Mouse (Mus musculus) urinary bladder, postnatal 14 days (tissue): ENCODE measurements around the gene Slc6a5.
"Not testable (repeated sequence)": the region's sequence is repeated elsewhere in the genome, so short reads cannot be mapped to it uniquely, and the experiment has no call there.

Experiments
- DNase-seq: peaks from one replicate; pipeline ENCODE4 v3.0.0; 2021; ENCODE audit warnings: low spot score

The Slc6a5 gene

DNA sequence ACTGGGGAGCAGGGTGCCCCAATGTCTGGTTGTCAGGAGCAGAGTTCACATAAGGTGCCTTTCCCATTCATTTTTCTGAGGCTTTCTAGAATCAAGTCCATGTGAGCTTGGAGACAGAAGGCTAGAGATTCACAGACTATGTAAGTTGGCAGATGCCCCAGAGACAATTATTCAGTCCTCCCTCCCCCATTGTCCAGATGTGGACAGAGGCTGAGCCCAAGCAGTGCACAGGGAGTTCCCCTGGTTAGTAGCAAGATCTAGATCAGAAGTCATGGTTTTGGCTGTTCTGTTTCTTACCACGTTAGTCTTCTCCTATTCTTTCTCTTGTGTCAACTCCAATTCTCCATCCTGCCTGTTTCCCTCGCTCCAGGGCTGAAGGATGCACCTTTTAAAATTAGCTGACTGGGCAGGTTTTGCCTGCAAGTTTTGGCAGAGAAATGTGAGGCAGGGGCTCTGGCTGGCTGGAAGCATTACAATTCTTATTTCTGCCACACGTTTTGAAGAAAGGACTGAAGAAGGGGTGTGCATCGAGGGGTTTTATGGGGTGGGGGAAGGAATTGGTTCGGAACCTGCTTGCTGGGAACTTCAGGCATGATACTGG, 3.9 kb downstream of the Slc6a5 start:
- no peak for DNase-seq

DNA sequence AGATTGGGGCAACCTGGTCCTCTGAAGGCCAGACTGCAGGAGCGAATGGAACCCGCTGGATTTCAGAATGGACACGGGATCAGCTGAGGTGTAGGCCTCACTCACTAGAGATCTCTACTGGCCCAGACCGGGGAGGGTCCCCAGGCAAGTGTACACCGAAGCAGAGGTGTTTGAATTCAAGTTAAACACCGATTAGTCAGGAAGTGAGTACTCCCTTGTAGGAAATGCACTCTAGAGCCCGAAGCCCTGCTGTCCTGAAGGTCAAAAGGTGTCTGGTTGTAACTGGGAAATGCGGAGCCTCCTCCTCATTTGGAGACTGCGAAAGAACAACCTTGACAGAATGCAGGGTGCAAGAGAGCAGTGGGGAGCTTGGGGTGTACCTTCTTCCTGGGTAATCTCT, 5.0 kb downstream of the Slc6a5 start:
- DNase-seq, result no peak

DNA sequence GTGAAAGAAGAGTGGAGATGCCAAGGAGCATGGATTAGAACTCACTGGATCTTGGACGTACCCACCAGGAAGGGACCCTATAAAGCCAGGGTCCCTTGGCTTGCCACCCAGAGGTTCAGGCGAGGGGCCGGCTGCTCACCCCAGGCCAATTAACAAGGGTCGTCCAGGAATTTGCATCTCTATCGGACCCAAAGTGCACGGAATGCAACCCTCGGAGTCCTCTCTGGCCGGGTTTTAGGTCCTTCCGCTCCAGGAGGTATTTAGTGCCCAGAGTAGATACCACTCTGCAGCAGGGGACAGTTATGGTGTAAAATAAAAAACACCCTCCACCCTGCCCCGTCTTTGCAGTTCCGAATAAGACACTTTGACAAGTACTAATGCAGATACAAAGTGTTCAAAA, 5.5 kb downstream of the Slc6a5 start:
- no peak for DNase-seq

DNA sequence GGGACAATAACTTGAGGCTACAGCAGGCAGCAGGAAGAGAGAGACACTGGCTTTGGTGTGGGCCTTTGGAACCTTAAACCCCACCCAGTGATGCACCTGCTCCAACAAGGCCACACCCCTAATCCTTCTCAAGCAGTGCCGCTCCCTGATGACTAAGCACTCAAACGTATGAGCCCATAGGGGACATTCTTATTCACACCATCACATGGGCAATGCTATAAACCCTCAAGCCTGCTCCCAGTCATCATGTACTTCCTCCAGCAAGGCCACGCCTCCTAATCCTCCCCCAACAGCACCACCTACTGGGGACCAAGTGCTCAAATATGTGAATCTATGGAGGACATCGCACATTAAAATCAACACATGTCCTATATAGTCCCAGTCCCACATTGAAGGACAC, 9.5 kb downstream of the Slc6a5 start:
- DNase-seq, result no peak

DNA sequence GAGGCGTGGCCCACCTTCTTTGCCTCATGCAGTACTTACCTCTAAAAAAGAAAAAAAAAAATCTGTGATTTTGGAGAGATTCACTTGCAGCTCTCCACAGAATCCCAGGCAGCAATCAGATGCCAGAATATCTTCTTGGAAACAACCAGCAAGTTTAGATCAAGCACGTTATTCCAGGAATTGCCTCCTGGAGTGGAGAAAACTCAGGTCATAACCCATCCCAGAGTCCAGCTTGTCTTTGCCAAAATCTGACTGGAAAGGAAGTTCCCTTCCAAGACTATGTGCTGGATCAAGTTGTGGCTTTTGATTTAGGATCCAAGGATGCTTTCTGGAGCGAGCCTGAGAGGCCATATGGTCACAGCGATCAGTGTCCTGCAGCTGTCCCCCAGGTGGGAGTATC, 10.8 kb downstream of the Slc6a5 start:
- no peak for DNase-seq

DNA sequence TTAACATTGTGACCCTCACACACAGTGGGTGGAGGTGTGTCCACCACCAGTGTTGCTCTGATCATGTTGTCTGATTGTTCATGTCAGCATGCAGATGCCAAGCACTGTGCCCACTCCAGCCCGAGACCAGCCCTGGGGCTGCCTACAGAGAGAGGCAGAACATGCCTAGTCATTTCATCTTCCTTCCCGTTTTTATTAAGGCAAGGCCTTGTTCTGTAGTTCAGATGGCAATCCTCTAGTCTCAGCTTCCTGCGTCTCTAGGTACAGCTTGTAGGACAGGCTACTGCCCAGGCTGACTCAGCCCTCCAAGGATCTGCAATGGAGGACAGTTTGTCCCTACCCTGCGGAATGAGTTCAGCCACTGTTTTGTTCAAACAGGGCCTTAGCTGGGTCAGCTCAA, 13.0 kb downstream of the Slc6a5 start:
- DNase-seq, result no peak

DNA sequence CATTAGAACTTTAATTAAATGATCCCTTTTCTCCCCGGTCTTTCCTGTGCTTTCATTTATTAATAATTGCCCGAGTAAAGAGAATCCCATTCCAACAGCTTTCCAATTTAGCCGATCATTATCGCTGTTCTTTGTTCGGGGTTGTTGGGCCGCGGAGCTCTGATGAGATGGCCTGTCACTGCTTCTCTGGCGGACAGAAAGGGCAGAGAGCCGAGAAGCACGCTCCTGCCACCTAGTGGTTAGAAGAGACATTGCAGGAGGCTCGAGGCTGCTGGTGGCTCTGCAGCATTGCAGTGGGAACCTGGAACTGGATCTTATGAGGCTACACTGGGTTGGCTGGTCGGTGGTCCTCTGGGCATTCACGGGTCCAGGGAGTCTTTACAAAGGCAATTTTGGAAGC, 13.4 kb downstream of the Slc6a5 start:
- peak; percentile 74 for DNase-seq

DNA sequence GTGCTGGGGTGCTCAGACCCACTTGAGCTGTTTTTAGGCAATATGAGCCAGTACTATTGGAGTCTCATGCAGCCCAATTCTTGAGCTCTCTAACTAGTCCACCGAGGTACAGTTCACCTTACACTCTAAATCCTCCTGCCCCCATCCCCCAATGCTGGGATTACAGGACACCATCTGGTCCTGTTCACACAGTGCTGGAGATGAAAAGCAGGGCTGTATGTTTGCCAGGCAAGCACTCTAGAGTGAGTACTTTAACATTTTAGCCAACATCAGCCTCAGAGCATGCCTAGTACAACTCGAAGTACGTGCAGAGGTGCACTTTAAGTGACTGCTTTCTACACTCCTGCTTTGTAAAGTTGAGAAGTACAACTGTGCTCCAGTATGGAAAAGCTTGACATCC, 18.6 kb downstream of the Slc6a5 start:
- DNase-seq, result no peak

DNA sequence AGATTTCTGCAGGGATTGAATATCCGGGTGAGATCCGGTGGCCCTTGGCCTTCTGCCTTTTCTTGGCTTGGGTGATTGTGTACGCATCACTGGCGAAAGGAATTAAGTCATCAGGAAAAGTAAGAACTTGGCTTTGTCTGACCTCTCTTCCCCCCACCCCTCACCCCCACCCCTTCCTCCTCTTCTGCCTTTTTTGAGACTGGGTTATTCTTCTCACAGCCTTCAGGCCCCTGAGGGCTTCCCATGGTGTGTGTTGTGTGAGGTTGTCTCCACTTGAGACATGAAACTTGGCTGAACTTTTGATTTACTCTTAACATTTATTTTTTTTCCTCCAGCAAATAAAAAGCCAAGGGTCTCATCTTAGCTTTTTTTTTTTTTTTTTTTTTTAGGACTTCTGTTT, 20.1 kb downstream of the Slc6a5 start:
- no peak for DNase-seq

DNA sequence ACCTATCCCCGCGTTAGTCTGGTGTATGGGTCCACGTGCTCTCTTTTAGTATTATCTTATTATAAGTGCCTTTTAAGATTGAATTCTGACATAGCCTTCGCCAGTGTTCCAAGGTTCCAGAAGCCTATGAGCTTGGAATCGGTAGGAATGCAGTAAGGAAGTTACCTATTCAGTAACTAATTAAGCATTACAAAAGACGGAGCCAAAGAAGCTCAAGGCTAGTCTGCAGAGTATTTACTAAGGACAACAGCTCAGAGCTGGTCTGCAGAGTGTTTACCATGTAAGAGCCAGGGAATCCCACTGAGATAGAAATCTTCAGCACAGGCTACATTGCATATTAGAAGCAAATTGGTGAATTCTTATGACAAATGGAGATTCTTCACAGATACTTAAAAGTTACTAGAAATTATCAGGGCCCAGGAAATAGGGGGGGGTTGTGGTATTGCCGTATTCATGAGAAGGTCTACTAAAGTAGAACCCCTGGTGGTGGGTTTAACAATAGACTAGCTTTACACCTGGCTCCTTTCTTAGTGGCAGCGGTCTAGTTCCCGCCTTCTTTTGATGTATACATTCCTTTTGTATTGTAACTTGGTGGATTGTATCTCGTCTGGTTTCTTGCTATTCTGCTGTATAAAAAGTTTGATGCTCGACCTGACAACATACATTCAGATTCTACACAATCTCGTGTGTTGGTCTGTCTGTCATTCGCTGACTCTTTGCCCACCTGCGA, 23.6 kb downstream of the Slc6a5 start:
- DNase-seq, result not testable (repeated sequence)

DNA sequence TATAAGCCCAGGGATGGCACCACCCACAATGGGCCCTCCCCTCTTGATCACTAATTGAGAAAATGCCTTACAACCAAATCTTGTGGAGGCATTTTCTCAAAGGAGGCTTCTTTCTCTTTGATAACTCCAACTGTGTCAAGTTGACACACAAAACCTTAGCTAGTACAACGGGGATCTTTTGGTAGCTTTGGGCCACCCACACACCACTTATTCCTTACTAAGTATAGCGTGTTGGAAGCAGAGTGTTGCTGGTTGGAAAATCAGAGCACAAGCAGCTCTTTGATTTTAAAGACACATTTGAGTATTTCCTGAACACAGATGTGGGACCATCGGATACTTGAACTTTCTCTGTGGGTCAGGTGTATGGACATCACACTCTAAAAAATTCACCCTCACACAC, 26.9 kb downstream of the Slc6a5 start:
- no peak for DNase-seq

DNA sequence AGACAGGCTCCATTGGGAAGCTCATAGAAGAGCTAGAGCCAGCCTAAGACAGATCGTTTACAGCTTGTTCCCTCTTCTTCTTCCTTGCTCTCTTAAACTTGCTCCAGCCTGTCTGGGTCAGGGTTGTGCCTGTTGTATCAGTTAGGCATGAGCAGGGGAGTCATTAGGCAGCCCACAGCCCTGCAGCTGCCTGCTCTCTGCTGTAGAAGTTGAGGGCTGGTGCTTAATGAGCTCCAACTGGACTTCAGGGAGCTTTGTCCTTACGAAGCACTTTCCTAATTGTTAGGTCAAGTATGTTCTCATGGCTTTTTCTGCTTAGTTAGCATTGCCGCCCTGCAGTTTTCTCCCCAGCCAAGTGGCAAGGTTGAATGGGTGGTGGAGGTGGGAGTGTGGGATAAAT, 32.1 kb downstream of the Slc6a5 start:
- DNase-seq, result no peak

DNA sequence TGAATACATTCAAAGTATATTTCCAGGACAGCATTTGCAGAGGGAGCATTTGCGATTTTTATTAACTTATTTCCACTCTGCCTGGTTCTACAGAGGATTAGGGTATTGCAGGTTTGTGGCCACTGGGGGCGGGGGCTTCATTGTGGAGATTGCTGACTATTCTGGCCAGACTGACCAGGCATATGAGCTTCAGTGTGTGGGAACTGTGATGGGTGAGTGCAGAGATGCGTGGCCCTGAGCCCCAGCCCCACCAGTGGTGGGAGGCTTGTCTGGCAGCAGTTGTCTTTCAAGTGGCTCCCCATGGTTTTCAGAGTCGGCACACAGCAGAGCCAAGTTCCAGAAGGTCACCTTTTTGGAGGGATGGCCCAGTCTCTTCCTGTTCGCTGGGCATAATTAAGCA, 32.5 kb downstream of the Slc6a5 start:
- DNase-seq, result no peak

DNA sequence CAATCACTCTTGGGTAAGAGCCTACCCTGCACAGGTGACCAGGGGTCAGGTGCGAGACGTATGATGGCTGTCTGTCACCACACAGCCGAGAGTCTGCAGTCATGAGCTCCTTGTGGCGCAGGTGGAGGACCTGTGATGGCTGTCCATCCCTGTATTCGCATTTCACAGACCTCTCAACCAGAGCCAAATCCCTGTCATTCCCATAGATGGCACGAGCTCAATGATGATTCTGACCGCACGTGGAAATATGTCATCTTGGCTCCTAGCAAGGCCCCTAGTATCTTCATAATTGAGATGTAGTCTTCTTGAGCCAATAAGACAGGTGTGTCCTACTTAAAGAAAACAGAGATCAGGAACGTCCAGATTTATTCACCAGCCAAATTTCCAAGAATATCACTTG, 36.7 kb downstream of the Slc6a5 start:
- DNase-seq, result no peak

DNA sequence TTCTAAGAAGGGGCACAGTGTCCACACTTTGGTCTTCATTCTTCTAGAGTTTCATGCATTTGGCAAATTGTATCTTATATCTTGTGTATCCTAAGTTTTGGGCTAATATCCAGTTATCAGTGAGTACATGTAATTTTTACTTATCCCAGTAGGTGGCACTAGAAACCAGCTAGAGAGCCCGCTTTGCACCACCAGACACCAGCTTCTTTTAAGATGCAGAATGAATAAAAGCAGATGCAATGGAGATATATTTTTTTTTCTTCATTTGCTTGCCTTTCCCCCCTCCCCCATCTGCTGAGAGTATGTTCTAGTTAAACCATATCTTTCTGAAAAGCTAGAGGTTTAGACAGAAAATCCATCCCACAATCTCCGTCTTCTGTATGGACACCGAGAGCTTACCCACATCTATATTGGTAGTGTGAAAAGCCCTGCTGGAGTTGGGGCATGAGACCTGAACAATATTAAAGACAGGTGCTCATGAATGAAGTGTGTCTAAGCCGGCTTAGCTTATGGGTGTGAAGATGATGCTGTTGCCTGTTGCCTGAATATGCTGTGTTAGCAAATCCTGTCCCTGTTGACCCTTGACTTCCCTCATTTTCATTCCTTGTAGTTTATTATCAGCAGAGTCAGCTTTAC, 43.7 kb downstream of the Slc6a5 start:
- DNase-seq, result no peak

DNA sequence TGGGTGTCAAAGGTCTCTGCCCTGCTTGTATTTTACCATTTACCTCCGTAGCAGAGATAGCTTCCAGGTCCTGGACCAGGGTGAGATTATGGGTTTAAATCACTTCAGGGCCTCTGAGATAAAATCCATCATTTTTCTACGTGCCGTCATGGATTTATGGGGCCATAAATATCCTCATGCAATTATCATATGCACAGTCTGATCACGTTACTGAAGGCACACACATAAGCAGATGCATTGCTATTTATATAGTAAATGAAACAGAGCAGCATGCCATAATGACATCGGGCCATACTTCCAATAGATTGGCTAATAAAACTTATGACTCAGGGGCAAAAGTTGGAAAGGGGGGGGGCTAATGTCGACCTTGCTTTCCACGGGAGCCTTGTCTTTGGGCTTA, 44.9 kb downstream of the Slc6a5 start:
- DNase-seq, result no peak

DNA sequence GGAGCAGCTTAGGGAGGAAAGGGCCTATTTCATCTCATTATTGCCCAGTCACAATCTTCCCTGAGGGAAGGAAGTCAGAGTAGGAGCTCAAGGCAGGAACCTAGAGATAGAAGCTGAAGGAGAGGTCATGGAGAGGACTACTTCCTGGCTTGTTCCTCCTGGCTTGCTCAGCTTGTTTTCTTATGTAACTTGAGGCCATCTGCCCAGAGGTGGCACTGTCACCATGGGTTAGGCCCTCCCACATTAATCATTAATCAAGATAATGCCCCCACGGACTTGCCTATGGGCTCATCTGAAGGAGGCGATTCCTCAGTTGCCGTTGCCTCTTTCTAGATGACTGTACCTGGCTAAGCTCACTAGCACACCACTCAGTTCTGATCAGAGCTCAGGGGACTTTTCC, 47.2 kb downstream of the Slc6a5 start:
- DNase-seq, result no peak

DNA sequence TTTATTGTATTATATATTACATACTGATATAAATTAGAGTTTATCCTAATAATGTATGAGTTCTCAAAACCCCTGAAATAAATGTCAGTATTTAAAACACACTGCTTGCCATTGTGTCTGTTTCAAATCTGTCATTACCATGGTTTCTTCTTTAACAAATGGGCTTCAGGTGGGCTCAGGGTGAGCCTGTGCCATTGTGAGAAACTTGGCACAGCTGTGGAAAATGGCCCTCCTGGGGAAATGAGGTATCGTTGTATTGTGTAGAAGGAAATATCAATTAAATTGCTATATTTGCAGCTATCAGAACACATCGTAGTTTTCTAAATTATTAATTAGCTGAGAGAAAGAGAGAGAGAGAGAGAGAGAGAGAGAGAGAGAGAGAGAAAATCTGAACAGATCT, 53.8 kb downstream of the Slc6a5 start:
- no peak for DNase-seq

DNA sequence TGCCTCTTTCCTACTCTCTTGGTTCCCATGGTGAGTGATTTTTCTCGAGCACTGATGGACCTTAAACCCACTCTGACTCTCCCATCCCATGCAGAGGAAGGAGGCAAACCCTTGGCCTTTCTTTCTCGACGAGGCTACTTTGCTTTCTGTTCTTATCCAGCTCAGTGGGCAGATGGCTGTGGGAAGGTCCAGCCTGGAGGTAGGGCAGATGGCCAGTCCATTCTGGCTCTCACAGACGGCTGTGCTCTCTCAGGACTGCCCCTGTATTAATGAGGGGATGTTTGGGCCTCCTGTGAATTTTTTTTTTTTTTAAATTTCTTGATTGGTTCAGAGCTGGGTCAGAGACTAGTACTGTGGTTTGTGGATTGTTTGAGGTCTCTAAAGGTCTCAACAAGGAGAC, 59.6 kb downstream of the Slc6a5 start:
- DNase-seq, result no peak

DNA sequence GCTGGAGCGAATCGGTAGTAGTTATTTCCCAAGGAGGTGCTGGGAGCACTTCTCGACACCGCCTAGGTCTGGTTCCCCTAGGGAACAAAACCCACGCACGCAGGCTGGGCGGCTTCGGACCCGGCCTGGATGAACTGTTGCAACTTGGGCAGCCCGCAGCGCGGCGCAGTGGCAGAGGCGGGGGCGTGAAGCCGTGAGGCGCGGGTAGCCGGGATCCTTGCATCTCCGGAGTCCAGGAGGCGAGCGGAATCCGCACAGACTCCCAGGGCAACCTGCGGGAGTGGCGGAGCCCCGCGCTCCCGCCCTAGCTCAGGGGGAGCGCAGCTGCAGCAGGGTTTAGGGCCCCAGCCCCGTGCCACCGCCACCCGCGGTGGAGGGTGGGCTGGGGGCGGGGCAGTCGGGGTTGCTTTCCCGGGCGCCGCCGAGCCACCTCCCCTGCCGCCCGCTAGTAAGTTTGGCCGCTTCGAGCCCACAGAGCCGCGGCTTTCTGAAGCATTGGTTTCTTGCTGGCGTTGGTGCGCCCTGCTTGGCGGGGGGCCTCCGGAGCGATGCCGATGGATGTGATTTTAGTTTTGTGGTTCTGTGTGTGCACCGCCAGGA, 65.0 kb downstream of the Slc6a5 start, which contains the start of gene Nell1:
Gene Nell1 (plus strand): TSS at position 24 of the 600 bp plus-strand sequence.
- DNase-seq, result no peak

DNA sequence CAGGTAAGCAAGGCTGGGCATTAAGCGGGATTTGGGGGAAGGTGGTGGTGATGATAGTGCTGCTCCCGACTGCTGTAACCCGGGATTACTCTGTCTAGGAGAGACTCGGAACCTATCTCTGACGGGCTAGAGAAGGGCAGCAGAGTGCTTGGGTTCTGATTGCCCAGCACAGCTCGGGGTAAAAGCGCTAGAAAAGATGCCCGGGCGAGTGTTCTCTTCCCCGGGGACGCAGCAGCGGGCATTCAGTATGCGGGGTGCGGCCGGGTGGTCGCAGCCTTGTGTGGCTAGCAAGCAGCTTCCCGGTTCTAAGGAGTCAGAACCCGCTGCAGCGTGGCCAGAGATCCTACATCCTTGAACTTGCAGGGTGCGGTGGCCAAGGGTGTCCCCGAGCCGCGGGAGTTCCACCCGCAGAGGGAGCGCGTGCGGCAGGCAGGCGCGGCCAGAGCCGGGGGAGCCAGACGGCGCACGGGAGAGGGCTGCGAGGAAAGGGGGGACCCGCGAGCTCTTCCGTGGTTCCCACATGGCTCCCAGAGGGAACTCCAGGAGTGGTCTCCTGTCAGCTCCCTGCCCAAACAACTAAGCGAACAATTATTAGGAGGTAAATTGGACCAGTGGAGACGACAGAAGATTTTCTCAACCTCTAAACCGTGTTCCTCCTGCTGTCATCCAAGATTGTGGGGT, 65.6 kb downstream of the Slc6a5 start:
- DNase-seq, result no peak

DNA sequence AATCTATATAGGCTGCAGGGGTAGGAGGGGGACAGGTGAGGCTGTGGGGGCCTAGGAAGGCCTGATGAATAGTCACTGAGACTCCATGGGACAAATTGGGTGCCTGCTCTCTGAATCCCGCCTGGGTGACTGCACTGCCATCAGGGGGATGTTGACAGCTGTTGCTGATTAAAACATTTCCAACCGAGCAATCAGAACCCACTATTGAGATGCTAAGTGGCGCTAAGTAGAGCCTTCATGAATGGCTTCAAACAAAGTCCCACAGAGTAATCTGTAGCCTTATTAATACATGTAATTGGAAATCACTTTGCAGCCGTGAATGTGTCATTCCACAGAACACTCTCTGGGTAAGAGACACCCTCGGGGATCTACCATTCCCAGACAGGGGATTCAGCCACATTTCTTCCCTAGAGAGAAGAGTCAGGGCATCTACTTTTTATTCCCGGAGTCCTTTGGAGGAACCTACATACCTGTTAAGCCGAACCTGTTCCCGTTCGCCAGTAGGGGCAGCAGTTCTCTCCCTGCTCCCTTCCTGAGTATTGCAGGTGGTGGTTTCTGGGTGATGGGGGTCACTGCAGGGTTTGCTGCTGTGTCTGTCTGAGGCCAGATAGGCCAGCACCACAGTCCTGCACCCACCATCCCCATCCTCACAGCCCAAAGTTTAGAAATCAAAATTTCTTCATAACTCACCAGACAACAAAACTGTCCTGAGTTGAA, 71.7 kb downstream of the Slc6a5 start:
- no peak for DNase-seq
